Mouse (Mus musculus): ENCODE data around the gene Cacng6.

Gene Cacng6

DNA sequence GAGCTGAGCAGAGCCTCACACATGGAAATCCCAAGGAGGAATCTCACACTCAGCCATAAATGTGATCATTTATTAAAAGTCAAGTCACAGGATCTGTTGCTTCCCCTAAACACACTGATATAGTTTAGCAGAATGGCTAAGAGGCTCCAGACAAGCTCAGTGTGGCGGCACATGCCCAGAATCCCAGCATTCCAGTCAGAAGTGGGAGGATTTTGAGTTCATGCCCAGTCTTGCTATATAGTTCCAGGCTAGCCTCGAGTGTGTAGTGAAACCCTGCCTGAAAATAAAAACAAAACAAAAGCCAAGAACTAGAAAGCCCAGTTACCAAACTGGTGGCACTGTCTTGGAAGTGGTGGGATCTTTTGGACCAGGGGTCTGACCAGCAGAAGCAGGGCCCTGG is 44.6 kb downstream of the Cacng6 start:
- DNase-seq, result no peak

DNA sequence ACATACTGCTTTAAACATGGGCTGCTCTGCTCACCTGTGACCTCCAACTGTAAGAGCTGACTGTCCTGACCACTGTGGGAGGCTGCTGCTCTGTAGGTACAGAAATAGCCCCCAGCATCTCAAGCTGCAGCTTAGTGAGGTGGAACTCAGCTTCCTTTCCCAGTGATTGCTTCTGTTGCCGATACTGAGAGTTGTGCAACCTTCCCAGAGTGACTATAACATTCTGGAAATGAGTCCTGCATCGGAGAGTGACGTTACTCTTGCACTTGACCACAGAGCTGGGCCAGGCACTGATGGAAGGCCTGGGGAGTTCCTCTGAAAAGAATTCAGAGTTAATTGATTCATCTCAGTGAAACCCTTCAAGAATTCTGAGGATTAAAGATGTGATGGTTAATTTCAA is 48.8 kb downstream of the Cacng6 start:
- no peak for DNase-seq

DNA sequence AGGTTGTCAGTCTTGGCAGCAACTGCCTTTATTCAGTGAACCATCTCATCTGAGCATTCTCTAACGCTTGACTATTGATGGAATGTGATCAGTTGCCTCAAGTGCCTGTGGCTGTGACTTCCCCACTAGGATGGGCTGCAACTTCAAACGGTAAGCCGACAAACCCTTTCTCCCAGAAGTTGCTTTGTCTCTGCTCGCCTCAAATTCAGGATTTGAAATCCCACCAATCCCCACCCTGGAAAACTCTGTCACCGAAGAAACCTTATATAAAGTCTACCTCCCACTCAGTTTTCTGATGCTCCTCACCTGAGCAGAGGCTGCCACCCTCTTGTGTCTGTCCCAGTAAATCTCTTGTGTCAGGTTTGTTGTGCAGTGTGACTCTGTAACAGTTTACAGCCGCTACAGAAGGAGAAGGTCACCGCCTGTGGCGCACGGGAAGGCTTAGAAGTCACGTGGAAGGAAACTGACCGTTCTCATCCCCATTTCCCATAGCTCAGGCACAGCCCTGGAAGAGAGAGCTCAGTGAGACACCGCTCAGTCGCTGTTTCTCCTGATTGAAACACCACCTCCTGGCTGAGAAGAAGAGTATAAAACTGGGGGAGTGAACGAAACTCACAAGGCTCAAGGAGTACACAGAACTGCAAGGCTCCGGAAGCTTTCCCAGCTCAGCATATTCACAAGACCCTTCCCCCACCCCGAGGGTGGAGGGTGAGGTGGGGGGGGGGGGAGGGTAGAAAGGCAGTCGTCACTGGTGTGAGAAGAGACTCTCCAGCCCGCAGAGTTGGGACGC is 50.5 kb downstream of the Cacng6 start:
- no peak for DNase-seq

DNA sequence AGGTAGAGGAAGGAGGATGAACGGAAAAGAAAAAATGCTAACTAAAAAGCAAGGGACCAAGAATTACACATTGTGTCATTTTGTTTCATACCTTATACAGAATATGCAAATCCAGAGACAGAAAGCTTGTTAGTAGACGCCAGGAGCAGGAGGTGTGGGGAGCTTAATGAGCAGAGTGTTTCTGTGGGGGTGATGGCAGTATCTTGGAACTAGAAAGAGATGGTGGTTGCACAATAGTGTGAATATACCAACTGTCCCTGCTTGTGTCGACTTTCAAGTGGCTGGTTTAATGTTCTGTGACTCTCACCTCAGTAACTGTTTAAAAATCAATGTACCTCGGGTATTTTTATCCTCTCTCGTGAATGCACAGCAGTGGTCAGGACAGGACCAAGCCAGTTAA is 52.7 kb downstream of the Cacng6 start:
- no peak for DNase-seq

DNA sequence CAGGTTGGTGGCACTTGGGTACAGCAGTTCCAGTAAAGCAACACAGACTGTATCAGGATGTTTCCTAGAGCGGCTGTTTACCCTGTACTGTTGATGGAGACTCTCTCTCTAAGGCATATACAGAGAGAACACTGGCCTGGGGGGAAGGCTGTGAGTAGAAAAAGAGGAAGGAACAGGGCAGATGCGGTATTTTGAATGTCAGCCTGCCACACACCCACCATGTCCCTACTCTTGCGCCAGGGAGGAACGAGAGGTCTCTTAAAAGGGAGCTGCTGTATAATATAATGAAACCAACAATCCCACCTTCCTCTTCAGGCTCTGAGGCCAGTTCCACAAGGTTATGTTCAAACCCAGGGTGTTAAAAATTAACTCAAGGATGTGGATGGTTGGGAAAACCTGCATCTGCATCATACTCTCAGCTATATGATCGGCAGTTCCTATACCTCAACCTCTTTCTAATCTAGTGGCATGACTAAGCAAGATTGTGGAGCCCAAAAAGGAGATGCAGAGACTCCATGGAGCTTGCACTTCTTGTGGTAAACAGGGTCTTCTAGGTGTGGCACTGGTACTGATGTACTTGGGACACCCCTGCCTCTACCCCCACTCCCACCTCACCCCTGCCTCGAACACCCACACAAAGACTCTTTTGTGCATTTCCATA is 58.1 kb downstream of the Cacng6 start:
- no peak for DNase-seq
